Mouse (Mus musculus) cerebellum, adult 2 months (tissue): ENCODE data around the gene Hnrnpa3. TPM values are rescaled to one million over a fixed set of nuclear protein-coding genes. Genes with fewer than 3 reads are reported as not detected.
"Not testable (repeated sequence)": the region's sequence is repeated elsewhere in the genome, so short reads cannot be mapped to it uniquely, and the experiment has no call there.

ENCODE experiments used
- DNase-seq, 2 experiments: peaks; one replicate each; pipeline ENCODE4 v3.0.0; 2021
- H3K27ac ChIP-seq: fragments of 200-500 bp; 2 replicates; pipeline ENCODE4 v1.5.1; 2012; ENCODE audit warnings: low read length, control low read depth, inconsistent platforms; ENCODE audit not compliant: insufficient read depth
- H3K27me3 ChIP-seq: fragments of 200-500 bp; 2 replicates; pipeline ENCODE4 v1.6.1; 2012; ENCODE audit warnings: inconsistent platforms, mild to moderate bottlenecking, low read length, moderate library complexity; ENCODE audit not compliant: control insufficient read depth, insufficient read depth
- H3K4me1 ChIP-seq: fragments of 200-500 bp; 2 replicates; pipeline ENCODE4 v1.6.1; 2011; ENCODE audit warnings: low read length; ENCODE audit not compliant: control insufficient read depth, insufficient read depth
- H3K4me3 ChIP-seq: fragments of 200-500 bp; replicated peaks from 2 replicates; pipeline ENCODE3; 2011; ENCODE audit warnings: mild to moderate bottlenecking, low read depth, low read length, control low read depth; ENCODE audit not compliant: insufficient read depth
- CTCF ChIP-seq: fragments of 200-500 bp; IDR thresholded peaks from 2 replicates; pipeline ENCODE4 v1.5.1; 2011; ENCODE audit warnings: low read depth, mild to moderate bottlenecking, control low read depth, low read length, moderate library complexity, borderline replicate concordance; ENCODE audit not compliant: insufficient read depth
- POLR2A ChIP-seq: fragments of 200-500 bp; IDR thresholded peaks from 2 replicates; pipeline ENCODE4 v1.6.1; 2011; ENCODE audit warnings: low read length, control low read depth, borderline replicate concordance; ENCODE audit not compliant: insufficient read depth
- WGBS: fragments of 180-500 bp; shearing (Covaris S2); methylation state at CpG from one replicate; pipeline ENCODE4 v1.1.7; 2018; 5-methylcytosine and 5-hydroxymethylcytosine counted together
- polyA plus RNA-seq: library from polyadenylated mRNA; depleted of rRNA; stranded (reverse); fragments of >200 nt; gene quantifications from 2 replicates; pipeline ENCODE4 v1.2.3, GENCODE M21; 2012

The Hnrnpa3 gene
- polyA plus RNA-seq, 1 experiment = 264 TPM

GRCm38 (mm10) chr2:75689482-75690158 is 30.6 kb downstream of the Hnrnpa3 start:
- DNase-seq = no peak
- H3K4me3 ChIP-seq = no peak overlapping the region
- no peak overlapping the region for H3K27ac ChIP-seq
- 76% methylated on average over 10 of the region's 10 CpGs for WGBS
- H3K4me1 ChIP-seq = no peaks in the 10 kb centered on the region
- no peak for TF ChIP-seq CTCF
- TF ChIP-seq POLR2A = no peak
- no peaks in the 10 kb centered on the region for H3K27me3 ChIP-seq

GRCm38 (mm10) chr2:75690656-75691055 is 31.6 kb downstream of the Hnrnpa3 start:
- H3K27me3 ChIP-seq = no peaks in the 10 kb centered on the region
- no peak overlapping the region for H3K4me3 ChIP-seq
- H3K4me1 ChIP-seq = no peaks in the 10 kb centered on the region
- no peak for DNase-seq
- 98% methylated on average over 4 of the region's 4 CpGs for WGBS
- TF ChIP-seq CTCF (no peak), POLR2A (no peak)
- H3K27ac ChIP-seq = no peak overlapping the region

GRCm38 (mm10) chr2:75691316-75691715 is 32.3 kb downstream of the Hnrnpa3 start:
- Histone ChIP-seq H3K27ac (no peak overlapping the region), H3K27me3 (no peaks in the 10 kb centered on the region), H3K4me1 (no peaks in the 10 kb centered on the region), H3K4me3 (no peak overlapping the region)
- no peak for TF ChIP-seq CTCF
- WGBS = 82% methylated on average over 8 of the region's 8 CpGs
- DNase-seq = no peak

- Histone ChIP-seq H3K4me3 (no peak overlapping the region), H3K4me1 (no peaks in the 10 kb centered on the region), H3K27me3 (no peaks in the 10 kb centered on the region), H3K27ac (no peak overlapping the region)
- DNase-seq = no peak
- TF ChIP-seq CTCF (no peak), POLR2A (no peak)
- WGBS = 89% methylated on average over 6 of the region's 6 CpGs
Measured at GRCm38 (mm10) chr2:75692369-75692768, 33.3 kb downstream of the Hnrnpa3 start.

GRCm38 (mm10) chr2:75694926-75695325 is 35.9 kb downstream of the Hnrnpa3 start:
- WGBS = 98% methylated on average over 3 of the region's 3 CpGs
- H3K4me3 ChIP-seq, H3K27ac ChIP-seq, H3K27me3 ChIP-seq, DNase-seq, H3K4me1 ChIP-seq: not testable (repeated sequence)

GRCm38 (mm10) chr2:75695676-75696350 is 36.8 kb downstream of the Hnrnpa3 start:
- H3K4me1 ChIP-seq = no peaks in the 10 kb centered on the region
- 73% methylated on average over 9 of the region's 9 CpGs for WGBS
- H3K4me3 ChIP-seq = no peak overlapping the region
- DNase-seq = no peak
- H3K27ac ChIP-seq = no peak overlapping the region
- H3K27me3 ChIP-seq = no peaks in the 10 kb centered on the region
- no peak for TF ChIP-seq POLR2A

GRCm38 (mm10) chr2:75696371-75696770 is 37.3 kb downstream of the Hnrnpa3 start:
- no peaks in the 10 kb centered on the region for H3K4me1 ChIP-seq
- no peak overlapping the region for H3K4me3 ChIP-seq
- no peak overlapping the region for H3K27ac ChIP-seq
- WGBS = 58% methylated on average over 5 of the region's 5 CpGs
- no peak for TF ChIP-seq POLR2A
- no peak for TF ChIP-seq CTCF
- DNase-seq = no peak
- no peaks in the 10 kb centered on the region for H3K27me3 ChIP-seq

- no peaks in the 10 kb centered on the region for H3K27me3 ChIP-seq
- no peak overlapping the region for H3K4me3 ChIP-seq
- WGBS = 95% methylated on average over 3 of the region's 3 CpGs
- no peak for DNase-seq
- TF ChIP-seq CTCF (no peak), POLR2A (no peak)
- H3K4me1 ChIP-seq = no peaks in the 10 kb centered on the region
- no peak overlapping the region for H3K27ac ChIP-seq
Measured at GRCm38 (mm10) chr2:75697222-75697621, 38.2 kb downstream of the Hnrnpa3 start.
